Mouse (Mus musculus) liver, embryonic 11.5 days (tissue): ENCODE measurements around the gene Ston1. TPM values are rescaled to one million over a fixed set of nuclear protein-coding genes. Genes with fewer than 3 reads are reported as not detected.

Experiments
- ATAC-seq: fragments of 200-750 bp; cut with Nextera tagmentation; replicated peaks from 2 replicates; pipeline ENCODE4 v1.8.0; 2017; ENCODE audit warnings: moderate number of reproducible peaks, mild to moderate bottlenecking, moderate TSS enrichment, moderate library complexity; ENCODE audit not compliant: low FRiP score
- DNase-seq: peaks from one replicate; pipeline ENCODE4 v3.0.0-alpha.2; 2017; ENCODE audit warnings: low spot score
- H3K27ac ChIP-seq: fragments of 300-500 bp; sonication (generic); 2 replicates; pipeline ENCODE4 v1.5.1; 2014; ENCODE audit warnings: mild to moderate bottlenecking, low read depth, low read length, control low read depth
- H3K27me3 ChIP-seq: fragments of 300-500 bp; sonication (generic); replicated peaks from 2 replicates; pipeline ENCODE4 v1.6.1; 2014; ENCODE audit warnings: low read length, mixed read lengths; ENCODE audit not compliant: control insufficient read depth, insufficient read depth
- H3K36me3 ChIP-seq: fragments of 300-500 bp; sonication (generic); 2 replicates; pipeline ENCODE4 v1.6.1; 2014; ENCODE audit warnings: mild to moderate bottlenecking, low read length, moderate library complexity, mixed read lengths; ENCODE audit not compliant: control insufficient read depth, insufficient read depth
- H3K4me1 ChIP-seq: fragments of 300-500 bp; sonication (generic); replicated peaks from 2 replicates; pipeline ENCODE4 v1.6.1; 2014; ENCODE audit warnings: low read length, mixed read lengths; ENCODE audit not compliant: control insufficient read depth, insufficient read depth
- H3K4me2 ChIP-seq: fragments of 300-500 bp; sonication (generic); 2 replicates; pipeline ENCODE4 v1.6.1; 2014; ENCODE audit warnings: mild to moderate bottlenecking, control low read depth, moderate library complexity
- H3K4me3 ChIP-seq: fragments of 300-500 bp; sonication (generic); 2 replicates; pipeline ENCODE4 v1.5.1; 2014; ENCODE audit warnings: low read depth, low read length, control low read depth
- H3K9ac ChIP-seq: fragments of 300-500 bp; sonication (generic); 2 replicates; pipeline ENCODE4 v1.6.1; 2014; ENCODE audit warnings: low read depth, low read length, control low read depth
- H3K9me3 ChIP-seq: fragments of 300-500 bp; sonication (generic); 2 replicates; pipeline ENCODE4 v1.6.1; 2016; ENCODE audit warnings: low read length, inconsistent platforms, mixed read lengths; ENCODE audit not compliant: control insufficient read depth
- WGBS: fragments of 180-500 bp; shearing (Covaris S2); extraction: QIAGEN DNeasy Blood & Tissue Kit; methylation state at CpG from one replicate; pipeline ENCODE4 v1.1.7; 2014; 5-methylcytosine and 5-hydroxymethylcytosine counted together
- polyA plus RNA-seq: library from polyadenylated mRNA; unstranded; fragments of >200 nt; fragmentation: Nextera tagmentation; extraction: Ambion mirVana; gene quantifications from 2 replicates; pipeline ENCODE4 v1.2.1, GENCODE M21; 2014

The Ston1 gene
- polyA plus RNA-seq, 1 experiment from 2014 or later, result 2.8 TPM

- Histone ChIP-seq H3K36me3 (no peaks in the 10 kb centered on the region), H3K27me3 (no peaks in the 10 kb centered on the region), H3K27ac (no peak overlapping the region), H3K4me1 (no peaks in the 10 kb centered on the region), H3K9me3 (no peaks in the 10 kb centered on the region), H3K9ac (no peak overlapping the region), H3K4me3 (no peak overlapping the region), H3K4me2 (no peak overlapping the region)
- DNase-seq (no peak), ATAC-seq (peak; percentile 31; the same call in 1 of the 2 replicates)
- WGBS, result 49% methylated on average over 6 of the region's 6 CpGs
Measured at GRCm38 (mm10) chr17:88613172-88613571, 15.7 kb downstream of the Ston1 start.

DNA sequence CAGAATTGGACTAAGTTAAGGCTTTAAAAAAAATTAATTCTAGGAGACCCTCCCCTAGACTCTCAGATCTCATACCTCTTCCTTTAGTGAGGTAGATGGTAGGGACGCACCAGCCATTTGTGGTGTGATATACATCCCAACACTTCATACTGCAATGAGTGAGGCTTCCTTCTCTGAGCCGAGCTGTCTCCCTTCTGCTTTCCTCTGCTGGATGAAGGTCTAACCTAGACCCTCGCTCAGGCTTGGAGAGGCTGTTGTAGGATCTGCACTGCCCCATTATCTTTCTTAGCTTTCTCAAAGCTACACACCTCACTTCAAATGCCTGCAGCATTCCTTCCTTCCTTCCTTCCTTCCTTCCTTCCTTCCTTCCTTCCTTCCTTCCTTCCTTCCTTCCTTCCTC lies 16.2 kb downstream of the Ston1 start:
- H3K4me3 ChIP-seq, result no peak overlapping the region
- no peaks in the 10 kb centered on the region for H3K27me3 ChIP-seq
- 75% methylated on average over 3 of the region's 3 CpGs for WGBS
- no peak overlapping the region for H3K9ac ChIP-seq
- H3K36me3 ChIP-seq, result no peaks in the 10 kb centered on the region
- H3K4me1 ChIP-seq, result no peaks in the 10 kb centered on the region
- H3K9me3 ChIP-seq, result no peaks in the 10 kb centered on the region
- no peak overlapping the region for H3K27ac ChIP-seq
- peak; percentile 8 for DNase-seq
- no peak overlapping the region for H3K4me2 ChIP-seq
- ATAC-seq, result no peak

DNA sequence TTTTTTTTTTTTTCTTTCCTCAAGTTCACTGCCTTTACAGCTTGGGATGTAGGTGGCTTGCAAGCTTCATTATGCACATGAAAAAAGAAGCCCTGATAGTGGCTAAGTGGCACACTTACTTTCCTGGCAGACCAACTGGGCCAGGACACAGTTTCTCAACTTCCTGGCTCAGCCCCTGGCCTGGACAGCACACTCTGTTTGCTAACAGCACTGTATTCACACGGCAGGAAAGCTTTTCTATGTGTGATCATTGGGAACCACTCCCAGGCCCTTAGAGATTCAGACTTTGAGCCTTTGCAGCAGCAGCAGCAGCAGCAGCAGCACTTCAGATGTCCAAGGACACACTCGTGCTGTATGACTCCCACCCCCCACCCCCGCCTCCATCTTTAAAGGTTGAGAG lies 16.8 kb downstream of the Ston1 start:
- DNase-seq, result peak; percentile 24
- no peak for ATAC-seq
- Histone ChIP-seq H3K36me3 (no peaks in the 10 kb centered on the region), H3K9me3 (no peaks in the 10 kb centered on the region), H3K9ac (no peak overlapping the region), H3K27me3 (no peaks in the 10 kb centered on the region), H3K27ac (no peak overlapping the region), H3K4me1 (no peaks in the 10 kb centered on the region), H3K4me2 (no peak overlapping the region), H3K4me3 (no peak overlapping the region)
- WGBS, result 58% methylated on average over 3 of the region's 3 CpGs

- no peaks in the 10 kb centered on the region for H3K4me1 ChIP-seq
- H3K9me3 ChIP-seq, result no peaks in the 10 kb centered on the region
- no peaks in the 10 kb centered on the region for H3K36me3 ChIP-seq
- no peak overlapping the region for H3K9ac ChIP-seq
- no peak overlapping the region for H3K4me3 ChIP-seq
- WGBS, result 96% methylated on average over 1 of the region's 1 CpGs
- ATAC-seq (no peak), DNase-seq (no peak)
- no peak overlapping the region for H3K4me2 ChIP-seq
- H3K27me3 ChIP-seq, result no peaks in the 10 kb centered on the region
- H3K27ac ChIP-seq, result no peak overlapping the region
Measured at GRCm38 (mm10) chr17:88614733-88615132, 17.2 kb downstream of the Ston1 start.

- Histone ChIP-seq H3K27ac (no peak overlapping the region), H3K9ac (no peak overlapping the region), H3K4me1 (no peaks in the 10 kb centered on the region), H3K36me3 (no peaks in the 10 kb centered on the region), H3K4me3 (no peak overlapping the region), H3K4me2 (no peak overlapping the region), H3K27me3 (no peaks in the 10 kb centered on the region), H3K9me3 (no peaks in the 10 kb centered on the region)
- DNase-seq (peak; percentile 22), ATAC-seq (no peak)
- 68% methylated on average over 1 of the region's 1 CpGs for WGBS
Measured at GRCm38 (mm10) chr17:88615492-88616155, 18.1 kb downstream of the Ston1 start.

DNA sequence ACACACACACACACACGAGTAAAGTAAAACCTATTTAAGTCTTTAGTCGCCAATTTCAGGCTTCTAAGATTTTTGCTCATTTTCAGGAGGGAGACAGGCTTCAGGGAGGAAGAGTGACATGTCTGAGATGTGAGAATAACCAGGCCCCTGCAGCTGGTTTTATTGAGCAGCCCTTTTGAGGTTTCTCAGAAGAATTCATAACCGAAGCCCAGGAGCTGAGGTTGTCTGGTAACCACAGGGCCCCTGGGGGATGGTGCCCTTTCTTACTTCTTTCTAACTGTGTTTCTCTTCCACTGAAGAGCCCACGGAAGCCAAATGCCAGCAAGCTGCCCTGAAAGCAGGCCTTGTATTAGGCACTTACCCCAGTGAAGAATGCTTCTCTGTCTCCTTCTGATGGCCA lies 23.5 kb downstream of the Ston1 start:
- no peak overlapping the region for H3K9ac ChIP-seq
- no peak overlapping the region for H3K4me3 ChIP-seq
- WGBS, result 74% methylated on average over 4 of the region's 4 CpGs
- H3K27me3 ChIP-seq, result no peaks in the 10 kb centered on the region
- no peak overlapping the region for H3K27ac ChIP-seq
- DNase-seq, result peak; percentile 26
- no peak for ATAC-seq
- H3K9me3 ChIP-seq, result no peaks in the 10 kb centered on the region
- H3K4me2 ChIP-seq, result no peak overlapping the region
- peaks cover 4% of the 10 kb centered on the region; the same call in 1 of the 2 replicates for H3K36me3 ChIP-seq
- H3K4me1 ChIP-seq, result 0 out of 2 replicates have a peak, but pooled peaks cover 2% of the 10 kb centered on the region

DNA sequence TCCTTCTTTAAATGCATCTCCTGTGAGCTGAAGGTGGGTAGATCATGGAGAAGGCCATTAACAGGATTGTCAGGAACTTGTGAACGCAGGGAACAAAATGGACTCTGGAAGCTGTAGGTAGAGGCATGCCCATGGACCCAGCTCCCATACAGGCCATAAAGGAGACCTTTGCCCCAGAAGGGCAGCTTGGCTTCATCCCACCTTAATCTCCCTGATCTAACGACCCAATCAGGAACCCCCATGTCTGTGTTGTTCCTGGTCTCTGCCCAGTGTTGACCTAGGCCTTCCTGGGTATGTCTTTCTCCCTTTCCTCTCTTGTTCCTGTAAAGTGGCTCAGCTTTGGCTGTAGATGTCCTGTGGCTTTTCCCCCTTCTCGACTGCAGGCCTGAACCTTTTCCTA lies 23.9 kb downstream of the Ston1 start:
- WGBS, result 72% methylated on average over 3 of the region's 3 CpGs
- H3K9ac ChIP-seq, result no peak overlapping the region
- no peak overlapping the region for H3K27ac ChIP-seq
- ATAC-seq, result no peak
- 0 out of 2 replicates have a peak, but pooled peaks cover 2% of the 10 kb centered on the region for H3K4me1 ChIP-seq
- no peak overlapping the region for H3K4me2 ChIP-seq
- no peaks in the 10 kb centered on the region for H3K9me3 ChIP-seq
- peaks cover 4% of the 10 kb centered on the region; the same call in 1 of the 2 replicates for H3K36me3 ChIP-seq
- no peak for DNase-seq
- H3K27me3 ChIP-seq, result no peaks in the 10 kb centered on the region
- no peak overlapping the region for H3K4me3 ChIP-seq

GRCm38 (mm10) chr17:88622711-88623110 lies 25.2 kb downstream of the Ston1 start:
- Histone ChIP-seq H3K36me3 (peaks cover 4% of the 10 kb centered on the region; the same call in 1 of the 2 replicates), H3K9me3 (no peaks in the 10 kb centered on the region), H3K27me3 (no peaks in the 10 kb centered on the region), H3K9ac (no peak overlapping the region), H3K4me3 (no peak overlapping the region), H3K4me1 (peaks cover 2% of the 10 kb centered on the region; the same call in 1 of the 2 replicates), H3K4me2 (no peak overlapping the region), H3K27ac (no peak overlapping the region)
- WGBS, result 79% methylated on average over 1 of the region's 1 CpGs
- DNase-seq, result no peak
- ATAC-seq, result no peak

DNA sequence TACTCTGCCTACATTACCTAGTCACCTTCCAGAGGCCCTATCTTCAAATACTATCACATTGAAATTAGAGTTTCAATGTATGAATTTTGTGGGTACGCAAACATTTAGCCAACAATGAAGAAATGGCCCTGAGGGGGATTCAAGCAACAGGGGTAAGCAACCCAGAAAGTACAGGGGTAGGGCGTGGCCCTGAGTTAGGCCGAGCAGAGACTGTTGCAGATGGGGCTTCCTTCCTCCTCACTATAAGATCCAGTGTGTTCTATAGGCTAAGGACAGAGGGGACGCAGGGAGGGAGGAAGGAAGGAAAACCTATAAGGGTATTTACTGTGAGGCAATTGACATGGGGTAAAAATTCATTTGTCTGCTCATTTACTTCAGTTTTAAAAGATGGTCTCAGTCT lies 26.9 kb downstream of the Ston1 start:
- 82% methylated on average over 4 of the region's 4 CpGs for WGBS

More for the DNA sequence above, 26.9 kb downstream of the Ston1 start:
- Histone ChIP-seq H3K36me3 (peaks cover 4% of the 10 kb centered on the region; the same call in 1 of the 2 replicates), H3K4me2 (no peak overlapping the region), H3K27ac (no peak overlapping the region), H3K4me3 (no peak overlapping the region), H3K9me3 (no peaks in the 10 kb centered on the region), H3K9ac (no peak overlapping the region), H3K4me1 (peaks cover 9% of the 10 kb centered on the region), H3K27me3 (no peaks in the 10 kb centered on the region)
- DNase-seq (peak; percentile 15), ATAC-seq (no peak)
